Mouse (Mus musculus): ENCODE results near the gene Aar2.

Aar2 gene

DNA sequence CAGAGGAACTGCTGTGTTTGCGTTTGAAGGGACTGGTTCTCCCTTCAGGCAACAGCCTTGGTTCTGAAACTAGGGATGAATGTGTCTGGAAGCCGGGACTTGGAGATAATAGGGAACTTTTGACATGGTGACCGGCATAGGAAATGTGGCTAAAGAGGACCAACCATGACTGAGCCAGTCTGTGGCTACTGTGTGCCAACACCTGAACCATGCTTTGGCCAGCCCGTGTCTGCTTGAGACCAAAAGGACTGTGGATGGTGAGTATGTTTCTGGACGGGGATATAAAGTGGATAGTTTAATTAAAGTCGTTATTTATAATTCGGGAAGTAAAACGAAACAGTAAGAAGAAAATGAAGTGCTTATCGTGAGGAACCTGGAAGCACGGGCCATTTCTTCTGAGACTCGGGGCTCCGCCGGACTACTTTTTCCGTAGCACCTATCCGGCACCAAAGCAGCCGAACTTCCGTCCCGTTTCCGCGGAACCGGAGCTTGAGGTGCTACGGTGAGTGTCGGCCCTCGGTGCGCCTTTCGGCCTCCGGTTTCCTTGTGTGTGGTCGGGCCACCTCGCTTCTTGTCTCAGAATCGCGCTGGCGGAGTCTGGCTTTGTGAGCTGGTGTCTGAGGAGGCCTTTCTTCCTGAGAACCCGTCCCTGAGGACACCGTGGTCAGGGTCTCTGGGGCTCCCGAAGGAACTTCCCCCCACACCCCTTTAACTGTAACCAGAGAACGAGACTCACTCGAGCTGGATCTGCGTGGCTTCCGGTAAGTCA is at the start of gene Aar2:
Aar2 (plus strand) TSS at position 462 of the 769 bp plus-strand sequence.
- WGBS = 4% methylated on average over 39 of the region's 39 CpGs

DNA sequence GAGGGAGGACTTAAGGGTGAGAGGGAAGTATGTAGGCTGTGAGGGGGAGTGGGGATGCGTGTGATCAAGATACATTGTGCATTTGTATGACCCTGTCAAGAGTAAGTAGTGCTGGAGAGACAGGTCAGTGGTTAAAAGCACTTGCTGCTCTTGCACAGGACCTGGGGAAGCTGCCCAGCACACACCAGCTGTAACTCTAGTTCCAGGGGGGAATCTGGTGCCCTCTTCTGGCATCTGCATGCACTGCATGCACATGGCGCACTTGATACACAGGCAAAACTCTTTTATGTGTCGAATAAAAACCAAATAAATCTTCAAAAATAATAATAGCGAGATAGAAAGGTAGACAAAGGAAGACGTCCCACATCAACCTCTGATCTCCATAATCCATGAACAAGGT is 49.5 kb upstream of the Aar2 start:
- WGBS = 53% methylated on average over 5 of the region's 5 CpGs

DNA sequence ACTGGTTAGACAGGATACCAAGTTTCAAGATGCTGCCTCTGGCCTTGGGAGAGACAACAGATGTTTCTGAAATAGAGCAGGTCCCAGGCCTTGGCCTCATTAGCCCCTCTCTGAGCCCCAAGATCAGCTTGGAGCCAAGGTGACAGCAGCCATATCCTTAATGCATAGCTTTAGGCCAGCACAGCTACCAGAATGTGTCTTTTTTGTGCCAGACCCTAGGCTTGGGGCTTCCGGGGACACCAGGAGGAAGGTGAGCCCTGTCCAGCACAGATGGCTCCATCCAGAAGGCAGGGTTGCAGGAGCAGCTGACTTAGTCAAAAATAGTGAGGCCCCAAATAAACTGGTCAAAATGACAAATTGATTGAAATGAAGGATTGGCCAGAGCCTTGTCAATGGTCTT is 46.4 kb upstream of the Aar2 start:
- WGBS = 72% methylated on average over 1 of the region's 1 CpGs

DNA sequence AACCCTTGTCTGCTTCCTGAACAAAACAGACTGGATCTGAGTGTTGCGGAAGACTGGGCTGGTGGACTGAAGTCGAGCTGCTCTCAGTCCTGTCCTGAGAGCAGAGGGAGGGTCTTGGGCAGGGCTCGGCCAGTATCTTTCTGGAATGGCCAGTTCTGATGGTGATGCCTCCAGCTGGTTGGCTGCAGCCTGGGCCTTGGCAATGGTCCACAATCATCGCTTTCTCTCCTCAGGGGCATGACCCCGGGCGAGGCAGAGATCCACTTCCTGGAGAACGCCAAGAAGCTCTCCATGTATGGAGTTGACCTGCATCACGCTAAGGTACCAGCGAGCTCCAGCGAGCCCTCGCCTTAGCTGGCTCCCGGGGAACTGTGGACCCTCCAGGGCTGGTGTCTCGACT is 41.9 kb upstream of the Aar2 start:
- 85% methylated on average over 13 of the region's 13 CpGs for WGBS

DNA sequence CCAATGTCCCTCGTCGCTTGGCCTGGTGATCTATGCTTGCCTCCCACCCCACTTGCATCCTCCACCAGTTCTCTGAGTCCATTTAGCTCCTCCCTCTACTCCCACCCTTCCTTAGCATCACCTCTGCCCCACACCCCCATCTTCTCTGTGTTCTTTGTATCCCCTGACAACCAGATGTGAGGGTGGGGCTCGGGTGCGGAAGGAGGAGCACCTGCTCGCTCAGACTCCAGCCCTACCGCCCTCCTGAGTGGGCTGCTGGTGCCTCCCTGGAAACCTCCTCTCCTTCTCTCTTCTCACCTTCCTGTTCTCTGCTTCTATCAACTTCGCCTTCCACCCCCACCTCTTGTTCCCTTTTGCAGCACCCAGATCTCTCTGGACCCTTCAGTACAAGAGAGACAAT is 35.4 kb upstream of the Aar2 start:
- WGBS = 69% methylated on average over 7 of the region's 7 CpGs

DNA sequence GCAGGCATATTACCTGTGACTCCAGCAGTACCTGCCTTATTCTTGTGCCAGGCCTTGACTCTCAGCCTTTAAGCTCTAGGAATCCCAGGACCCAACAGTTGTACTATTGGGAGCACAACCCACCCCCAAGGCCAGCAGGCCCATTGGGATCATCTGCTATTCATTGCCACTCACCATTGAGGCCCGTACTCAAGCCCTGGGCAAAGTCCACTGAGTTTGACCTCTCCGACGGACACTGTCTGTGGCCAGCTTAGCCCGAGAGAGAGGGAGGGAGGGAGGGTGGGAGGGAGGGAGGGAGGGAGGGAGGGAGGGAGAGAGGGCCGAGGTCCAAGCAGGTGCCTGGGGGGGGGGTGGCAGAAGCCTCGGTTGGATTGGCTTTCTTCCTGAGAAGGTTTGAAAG is 34.8 kb upstream of the Aar2 start:
- 52% methylated on average over 4 of the region's 6 CpGs for WGBS

DNA sequence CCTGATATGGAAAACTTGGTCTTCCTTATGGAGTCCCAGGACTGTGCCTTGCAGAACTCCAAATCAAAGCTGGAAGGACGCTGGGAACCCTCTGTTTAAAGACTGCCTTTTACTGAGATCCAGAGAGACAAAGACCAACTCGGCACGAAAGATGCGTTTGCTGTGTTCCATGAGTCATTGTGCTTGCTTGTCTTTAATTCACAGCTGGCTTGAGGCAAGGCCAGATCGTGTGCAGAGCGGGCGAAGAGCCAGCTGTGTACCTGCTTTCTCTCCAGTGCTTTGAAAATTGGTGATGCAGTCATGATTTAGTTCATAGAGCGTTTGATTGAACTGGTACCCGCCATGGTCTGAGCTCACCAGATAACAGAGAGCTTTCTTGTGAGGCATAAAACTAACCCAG is 32.3 kb upstream of the Aar2 start:
- 49% methylated on average over 9 of the region's 9 CpGs for WGBS

DNA sequence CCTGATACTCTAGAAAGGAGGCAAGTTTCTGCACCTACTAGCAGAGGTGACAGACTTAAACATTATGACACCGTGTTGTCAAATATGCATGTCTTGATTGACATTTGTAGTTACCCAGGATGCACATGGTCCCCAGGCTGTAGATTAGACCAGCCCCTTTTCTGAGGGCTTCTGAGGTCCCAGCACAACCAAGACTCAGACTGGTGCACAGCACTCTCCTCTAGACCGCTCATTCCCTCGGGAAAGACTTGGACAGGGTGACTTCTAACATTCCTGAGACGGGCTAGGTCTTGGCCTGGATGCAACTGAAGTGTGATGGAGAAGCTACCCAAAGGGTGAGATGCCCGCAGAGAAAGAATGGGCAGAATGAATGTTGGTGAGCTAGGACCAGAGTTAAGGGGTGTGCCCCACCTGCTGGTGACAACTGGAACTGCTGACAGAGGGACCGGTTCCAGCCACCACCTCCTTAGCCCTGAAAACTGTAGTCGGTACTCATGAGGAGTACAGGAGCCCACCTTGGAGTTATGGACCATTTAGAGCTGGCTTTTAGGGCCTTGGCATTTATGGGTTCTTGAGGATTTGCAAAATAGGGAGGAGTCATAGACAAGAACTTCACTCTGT is 31.7 kb upstream of the Aar2 start:
- WGBS = 20% methylated on average over 7 of the region's 7 CpGs

DNA sequence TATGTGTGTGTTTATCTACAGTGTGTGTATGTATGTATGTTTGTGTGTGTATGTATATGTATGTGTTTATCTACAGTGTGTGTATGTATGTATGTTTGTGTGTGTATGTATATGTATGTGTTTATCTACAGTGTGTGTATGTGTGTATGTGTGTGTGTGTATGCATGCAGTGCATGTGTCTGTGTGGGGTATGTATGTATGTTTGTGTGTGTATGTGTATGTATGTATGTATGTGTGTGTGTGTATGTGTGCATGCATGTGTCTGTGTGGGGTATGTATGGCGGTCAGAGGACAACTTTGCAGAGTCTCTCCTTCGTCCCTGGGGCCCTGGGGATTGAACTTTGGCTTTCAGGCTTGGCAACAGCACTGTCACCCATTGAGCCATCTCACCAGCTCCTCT is 30.7 kb upstream of the Aar2 start:
- WGBS = 78% methylated on average over 2 of the region's 2 CpGs

DNA sequence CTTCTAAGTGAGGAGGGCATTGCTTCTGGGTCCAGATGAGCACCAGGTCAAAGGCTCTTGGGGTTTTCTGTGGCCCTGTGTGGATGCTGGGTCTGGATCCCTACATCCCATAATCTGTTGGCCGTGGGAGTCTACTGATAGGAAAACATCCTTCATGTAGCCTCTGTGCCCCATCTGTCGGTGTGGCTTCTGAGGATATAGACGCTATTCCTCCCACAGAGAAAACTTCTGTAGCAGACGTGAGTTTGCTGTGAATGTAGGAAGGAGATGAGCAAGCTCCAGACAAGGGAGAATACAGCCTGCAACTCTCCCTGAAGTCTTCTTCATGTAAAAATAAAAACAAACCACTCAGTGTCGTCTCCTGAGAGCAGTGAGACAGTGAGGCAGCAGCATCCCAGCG is 29.1 kb upstream of the Aar2 start:
- WGBS = 44% methylated on average over 6 of the region's 6 CpGs

DNA sequence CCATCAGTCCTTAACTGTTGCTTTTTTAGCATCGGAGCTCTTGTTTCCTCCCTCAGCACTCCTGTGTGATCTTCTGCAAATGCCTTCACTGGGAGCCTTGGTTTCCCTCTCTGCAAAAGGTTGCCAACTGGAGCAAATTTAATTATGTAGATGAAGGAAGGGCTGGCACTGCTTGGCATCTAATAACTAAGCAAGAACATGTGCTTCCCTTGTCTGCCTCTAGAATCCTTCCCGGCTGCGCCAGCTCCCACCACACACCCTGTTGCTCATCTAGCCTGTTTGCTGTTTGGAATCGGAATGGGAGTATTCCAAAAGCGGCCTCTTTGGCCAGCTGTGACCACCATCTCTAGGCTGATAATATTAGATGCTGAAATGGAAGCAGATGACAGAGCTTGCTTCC is 27.8 kb upstream of the Aar2 start:
- 39% methylated on average over 5 of the region's 5 CpGs for WGBS

DNA sequence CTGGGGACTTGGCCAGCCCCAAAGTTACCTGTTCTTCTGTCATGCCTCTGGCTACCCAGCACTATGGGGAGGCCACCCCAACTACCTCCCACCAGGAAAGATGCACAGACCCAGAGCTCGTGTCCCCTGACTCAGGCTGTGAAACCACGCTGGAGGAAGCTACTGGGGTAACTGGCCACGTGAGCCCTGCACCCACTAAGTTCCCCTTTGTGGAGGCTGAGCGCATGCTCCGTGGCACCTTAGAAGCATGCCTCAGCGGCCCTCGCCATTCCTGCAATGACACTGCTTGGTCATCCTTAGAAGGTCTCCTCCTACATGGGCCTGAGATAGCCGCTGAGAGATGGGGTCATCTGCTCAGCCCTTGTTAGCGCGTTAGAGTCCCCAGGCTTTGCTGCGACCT is 24.4 kb upstream of the Aar2 start:
- WGBS = 91% methylated on average over 11 of the region's 11 CpGs

DNA sequence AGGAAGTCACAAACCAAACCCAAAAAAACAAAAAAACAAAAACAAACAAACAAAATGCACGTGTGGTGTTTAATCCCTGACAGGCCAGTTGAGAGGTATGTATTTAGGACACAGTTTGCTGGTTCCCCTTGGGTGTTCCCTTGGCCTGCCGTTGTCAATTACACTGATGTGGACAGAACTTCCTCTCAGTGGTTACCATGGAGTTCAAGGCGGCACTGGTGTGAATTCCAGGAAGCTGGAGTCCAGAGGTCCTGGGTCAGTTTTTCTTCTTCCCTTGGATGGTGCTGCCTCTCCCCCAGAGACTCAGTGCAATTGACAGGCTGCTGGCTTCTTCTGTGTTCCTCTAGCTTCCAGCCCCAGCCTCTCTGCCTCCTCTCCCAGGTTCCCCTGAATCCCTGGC is 23.3 kb upstream of the Aar2 start:
- 53% methylated on average over 3 of the region's 3 CpGs for WGBS

DNA sequence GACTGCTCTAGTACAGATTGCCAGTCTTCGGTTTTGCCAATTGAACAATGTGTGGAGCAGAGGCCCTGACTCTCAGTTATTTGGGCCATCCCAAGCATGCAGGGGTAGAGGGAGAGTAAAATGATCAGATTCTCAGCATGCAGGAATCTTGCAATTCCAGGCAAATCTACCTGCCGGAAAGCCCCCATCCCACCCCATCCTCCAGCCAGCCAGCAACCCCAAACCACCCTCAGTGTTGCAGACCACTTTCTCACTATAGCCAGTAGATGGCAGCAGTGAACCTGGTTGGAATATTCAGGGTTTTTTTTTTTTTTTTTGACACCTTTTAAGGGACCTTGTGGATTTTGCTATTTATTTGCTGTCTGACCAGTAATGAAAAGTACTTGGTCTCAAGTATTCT is 17.7 kb upstream of the Aar2 start:
- WGBS = 52% methylated on average over 2 of the region's 2 CpGs

DNA sequence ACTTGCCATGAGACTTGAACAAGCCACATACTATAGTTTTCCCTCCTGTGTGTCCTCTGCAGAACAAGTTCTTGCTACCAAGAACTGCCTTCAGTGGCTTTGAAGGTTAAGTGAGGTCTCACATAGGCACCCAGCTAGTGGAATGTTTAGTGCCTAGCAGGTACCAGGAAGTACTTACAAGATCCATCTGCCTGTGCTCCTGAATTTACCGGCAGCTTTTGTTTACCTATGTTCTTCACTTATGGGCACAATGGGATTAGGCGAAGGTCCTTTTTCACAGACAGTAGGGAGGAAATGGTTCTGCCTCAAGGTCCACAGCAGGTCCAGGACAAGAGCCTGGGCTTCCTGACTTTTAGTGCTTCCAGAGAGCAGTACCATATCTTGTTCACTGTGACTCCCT is 14.2 kb upstream of the Aar2 start:
- WGBS = 76% methylated on average over 2 of the region's 2 CpGs

DNA sequence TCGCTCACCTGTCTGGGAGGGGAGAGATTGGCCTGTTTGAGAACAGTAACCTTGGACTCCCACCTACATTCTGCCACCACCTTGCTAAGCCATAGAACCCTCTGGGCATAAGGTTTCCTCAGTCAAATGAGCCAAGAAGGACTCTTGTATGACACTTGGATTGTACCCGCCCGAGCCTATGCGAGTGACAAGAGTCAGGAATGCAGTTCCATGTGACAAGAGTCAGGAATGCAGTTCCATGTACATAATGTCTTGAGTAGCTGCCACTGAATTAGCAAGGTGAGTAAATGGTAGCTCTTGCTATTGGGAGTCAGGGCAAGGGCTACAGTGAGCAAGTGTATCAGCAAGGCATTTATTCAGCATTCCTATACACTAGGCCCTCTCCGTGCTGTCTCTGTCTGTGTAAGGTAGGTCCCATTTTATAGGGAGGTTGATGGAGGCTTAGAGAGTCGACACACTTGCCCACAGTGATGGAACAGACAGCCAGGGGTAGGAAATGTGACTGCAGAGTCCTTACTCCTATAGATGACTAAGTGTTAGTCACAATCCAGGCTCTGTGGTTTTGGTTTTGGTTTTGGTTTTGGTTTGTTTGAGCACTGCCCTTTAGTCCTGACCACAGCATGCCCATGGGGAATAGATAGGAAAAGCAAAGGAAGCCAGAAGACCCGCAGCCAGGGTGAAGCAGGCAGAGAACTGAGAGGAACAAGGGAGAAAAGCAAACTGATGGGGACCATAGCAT is 8.4 kb upstream of the Aar2 start:
- WGBS = 83% methylated on average over 7 of the region's 7 CpGs

DNA sequence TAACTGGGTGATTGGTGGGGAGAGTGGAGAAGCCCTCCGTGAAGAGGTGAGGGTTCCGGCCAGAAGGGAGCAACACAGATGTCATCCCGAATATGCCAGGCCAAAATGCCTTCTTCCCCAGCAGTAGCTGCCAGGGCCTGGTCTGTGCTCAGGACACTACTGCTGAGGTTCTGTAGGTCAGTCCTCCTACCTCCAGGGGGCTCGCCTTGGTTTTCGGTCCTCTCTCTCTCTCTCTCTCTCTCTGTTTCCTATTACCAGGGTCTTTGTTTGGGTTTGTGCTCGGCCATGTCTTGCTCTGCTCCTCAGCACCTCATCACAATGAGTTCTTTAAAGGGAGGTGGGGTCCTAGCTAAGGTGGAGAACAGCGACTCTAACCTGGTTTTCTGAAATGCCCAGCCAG is 6.4 kb upstream of the Aar2 start:
- WGBS = 84% methylated on average over 7 of the region's 7 CpGs

DNA sequence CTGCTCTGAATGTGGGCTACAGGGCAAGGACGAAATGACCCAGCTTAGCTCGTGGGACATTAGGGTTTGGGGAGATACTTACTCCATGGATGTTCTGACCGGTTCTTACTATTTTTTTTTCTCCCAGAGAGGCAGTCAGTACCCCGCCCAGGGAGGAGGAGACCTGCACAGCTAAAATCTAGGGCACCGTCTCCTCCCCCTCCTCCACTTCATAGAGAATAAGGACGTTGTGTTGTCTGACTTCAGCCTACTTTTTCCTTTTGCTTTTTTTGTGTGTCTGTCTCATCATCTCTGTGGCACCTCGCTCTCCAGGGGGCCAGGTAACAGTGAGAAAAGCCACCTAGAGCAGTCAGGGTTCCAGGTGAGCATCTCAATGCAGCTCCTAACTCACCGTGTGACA is 5.0 kb upstream of the Aar2 start:
- 61% methylated on average over 8 of the region's 8 CpGs for WGBS

DNA sequence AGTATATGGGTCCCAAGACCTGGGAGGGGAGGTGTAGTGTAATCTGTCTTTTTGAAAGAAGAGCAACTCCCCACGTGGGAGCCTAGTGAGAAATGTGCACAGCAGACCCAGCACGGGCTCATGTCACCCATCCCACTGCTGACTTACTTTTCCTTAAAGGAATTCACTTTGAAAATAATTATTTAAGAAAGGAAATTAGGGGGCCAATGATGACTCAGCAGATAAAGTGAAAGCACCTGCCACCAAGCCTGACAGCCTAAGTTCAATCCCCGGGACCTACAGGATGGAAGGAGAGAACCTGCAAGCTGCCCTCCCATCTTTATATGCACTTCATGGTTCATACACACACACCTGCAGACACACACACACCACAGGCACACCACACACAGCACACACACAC is 3.6 kb upstream of the Aar2 start:
- 50% methylated on average over 3 of the region's 3 CpGs for WGBS

DNA sequence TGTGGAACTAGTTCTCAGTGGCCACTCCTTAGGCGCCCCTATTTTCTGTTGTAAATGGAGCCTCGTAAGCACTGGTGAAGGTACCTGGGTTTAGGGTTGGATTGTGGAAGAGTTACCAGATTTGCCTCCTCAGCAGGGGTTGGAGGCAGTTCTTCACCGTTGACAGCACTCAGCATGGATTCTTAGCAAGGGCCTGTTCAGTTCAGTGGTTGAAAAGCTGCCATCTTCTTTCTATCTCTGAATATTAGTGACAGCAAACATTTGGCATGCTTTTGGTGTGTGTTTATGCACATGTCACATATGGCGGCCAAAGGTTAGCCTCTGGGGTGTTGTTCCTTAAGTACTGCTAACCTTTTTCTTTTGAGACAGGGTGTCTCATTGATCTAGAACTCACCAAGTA is 5.0 kb downstream of the Aar2 start:
- WGBS = 89% methylated on average over 4 of the region's 4 CpGs

DNA sequence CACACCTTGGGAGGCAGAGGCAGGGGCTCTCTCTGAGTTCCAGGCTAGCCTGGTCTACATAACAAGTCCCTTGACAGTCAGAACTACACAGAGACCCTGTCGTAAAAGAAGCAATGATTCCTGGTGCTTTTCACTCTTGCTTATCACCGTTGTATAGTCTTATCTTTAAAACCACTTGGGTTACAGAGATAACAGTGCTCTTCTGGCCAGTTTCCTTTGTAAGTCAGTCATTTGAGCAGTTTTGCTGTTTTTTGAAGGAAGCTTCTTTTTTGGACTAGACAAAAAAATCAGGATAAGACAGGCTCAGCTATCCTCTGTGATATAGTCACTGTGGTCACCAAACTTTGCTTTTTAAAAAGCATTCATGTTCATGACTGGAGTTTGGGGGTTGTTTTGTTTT is 14.4 kb downstream of the Aar2 start:
- WGBS = 97% methylated on average over 2 of the region's 2 CpGs

DNA sequence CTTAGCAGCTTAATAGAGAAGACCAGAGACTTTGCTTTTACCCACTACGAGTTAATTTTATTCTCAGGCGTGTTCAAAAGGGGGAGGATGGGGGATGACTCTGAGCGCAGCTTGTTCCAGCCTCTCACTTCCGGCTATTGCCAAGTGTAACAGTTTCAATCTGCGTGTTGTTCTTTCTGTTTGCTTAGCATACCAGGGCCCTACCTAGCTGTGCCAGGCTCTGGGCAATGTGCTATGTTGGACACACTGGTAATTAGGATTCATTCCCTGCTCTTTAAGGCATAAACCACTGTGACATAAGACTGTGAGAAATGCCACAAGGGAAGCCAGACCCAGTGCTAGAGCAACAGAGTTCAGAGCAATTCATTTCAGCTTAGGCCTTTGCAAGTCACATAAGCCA is 16.2 kb downstream of the Aar2 start:
- 24% methylated on average over 5 of the region's 5 CpGs for WGBS

DNA sequence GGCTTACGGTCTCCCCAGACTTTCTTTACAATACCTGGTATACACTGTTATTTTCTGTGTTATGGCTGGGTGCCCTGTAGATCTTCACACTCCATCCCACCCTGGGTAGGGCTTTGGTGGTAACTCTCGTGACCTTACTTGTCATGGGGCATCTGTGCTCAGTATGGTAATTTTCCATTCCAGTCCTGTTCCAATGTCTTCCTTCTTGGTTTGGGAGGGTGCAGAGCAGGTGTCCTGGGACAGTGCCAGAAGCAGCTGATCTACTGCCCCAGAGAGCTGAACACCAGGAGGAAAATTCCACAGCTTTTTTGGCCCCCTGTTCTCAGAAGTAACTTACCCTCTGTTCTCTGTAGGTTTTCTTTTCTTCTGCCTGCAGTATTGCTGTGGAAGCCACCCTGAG is 19.1 kb downstream of the Aar2 start:
- WGBS = 58% methylated on average over 2 of the region's 2 CpGs
